Mouse (Mus musculus) liver, embryonic 14.5 days (tissue): ENCODE measurements around the gene Gabra2. TPM values are rescaled to one million over a fixed set of nuclear protein-coding genes. Genes with fewer than 3 reads are reported as not detected.

Experiments used
- ATAC-seq: fragments of 200-750 bp; cut with Nextera tagmentation; 2 replicates; pipeline ENCODE4 v1.8.0; 2017; ENCODE audit warnings: moderate number of reproducible peaks, mild to moderate bottlenecking, moderate library complexity; ENCODE audit not compliant: insufficient read depth
- DNase-seq, 3 experiments: peaks; one replicate each; pipeline ENCODE4 v3.0.0-alpha.2; 2012 to 2013; ENCODE audit warnings: low read depth in 3 of 3, low spot score in 3 of 3
- H3K27ac ChIP-seq: fragments of 300-500 bp; sonication (generic); 2 replicates; pipeline ENCODE4 v1.5.1; 2014; ENCODE audit warnings: moderate library complexity, mild to moderate bottlenecking, control low read depth, inconsistent platforms
- H3K27me3 ChIP-seq: fragments of 300-500 bp; sonication (generic); 2 replicates; pipeline ENCODE4 v1.6.1; 2014; ENCODE audit warnings: mild to moderate bottlenecking, low read length, moderate library complexity; ENCODE audit not compliant: control insufficient read depth, insufficient read depth
- H3K36me3 ChIP-seq: fragments of 300-500 bp; sonication (generic); replicated peaks from 2 replicates; pipeline ENCODE4 v1.6.1; 2014; ENCODE audit warnings: low read depth; ENCODE audit not compliant: control insufficient read depth, insufficient read depth
- H3K4me1 ChIP-seq, 2 experiments: fragments of 200-500 bp in 1 of 2; fragments of 300-500 bp in 1 of 2; sonication (generic) in 1 of 2; replicated peaks; 2 replicates each; pipeline ENCODE4 v1.6.1; 2012 to 2014; ENCODE audit warnings: antibody characterized with exemption in 1 of 2, inconsistent platforms in 1 of 2, low read length in 1 of 2; ENCODE audit not compliant: control insufficient read depth in 2 of 2, insufficient read depth in 2 of 2
- H3K4me2 ChIP-seq: fragments of 300-500 bp; sonication (generic); 2 replicates; pipeline ENCODE4 v1.6.1; 2014; ENCODE audit warnings: low read depth, mild to moderate bottlenecking, control low read depth, moderate library complexity
- H3K4me3 ChIP-seq, 2 experiments: fragments of 200-500 bp in 1 of 2; fragments of 300-500 bp in 1 of 2; sonication (generic) in 1 of 2; 2 replicates each; pipeline ENCODE4 v1.5.1; 2012 to 2014; ENCODE audit warnings: low read depth in 2 of 2, low read length in 2 of 2, mild to moderate bottlenecking in 2 of 2, control low read depth in 1 of 2, inconsistent platforms in 1 of 2, moderate library complexity in 1 of 2; ENCODE audit not compliant: insufficient read depth in 1 of 2
- H3K9ac ChIP-seq: fragments of 300-500 bp; sonication (generic); replicated peaks from 2 replicates; pipeline ENCODE4 v1.6.1; 2014; ENCODE audit warnings: mild to moderate bottlenecking, control low read depth, moderate library complexity
- H3K9me3 ChIP-seq: fragments of 300-500 bp; sonication (generic); 2 replicates; pipeline ENCODE4 v1.6.1; 2016; ENCODE audit warnings: low read length, mixed read lengths; ENCODE audit not compliant: control insufficient read depth
- CTCF ChIP-seq: IDR thresholded peaks from 2 replicates; pipeline ENCODE4 v1.5.1; 2016; ENCODE audit warnings: antibody characterized with exemption, low read depth, control low read depth
- EP300 ChIP-seq: IDR thresholded peaks from 2 replicates; pipeline ENCODE4 v1.6.1; 2016; ENCODE audit warnings: antibody characterized with exemption, low read depth
- WGBS: fragments of 180-500 bp; shearing (Covaris S2); extraction: QIAGEN DNeasy Blood & Tissue Kit; methylation state at CpG from one replicate; pipeline ENCODE4 v1.1.7; 2014; ENCODE audit not compliant: insufficient replicate concordance; 5-methylcytosine and 5-hydroxymethylcytosine counted together
- polyA plus RNA-seq, 2 experiments: library from polyadenylated mRNA; depleted of rRNA in 1 of 2; stranded (reverse) in 1 of 2; unstranded in 1 of 2; fragments of >200 nt; fragmentation: Nextera tagmentation in 1 of 2; extraction: Ambion mirVana in 1 of 2; gene quantifications; 2 replicates each; pipeline versions ENCODE4 v1.2.1 to v1.2.3; 2012 to 2014

Gabra2 gene
- polyA plus RNA-seq (2012; rRNA removed) (0.01 and 0.05 TPM in 2 replicates), polyA plus RNA-seq (2014; fragmentation: Nextera tagmentation; extraction: Ambion mirVana) (not detected in 2 replicates)

GRCm38 (mm10) chr5:71095725-71096607 is at the start of gene Gabra2:
Gabra2 (minus strand) TSS chr5:71095849.
- Histone ChIP-seq H3K27ac (no peak within 1 kb of the TSS), H3K9ac (no peak within 1 kb of the TSS), H3K9me3 (no peaks in the 10 kb centered on the region), H3K4me3 (peak within 1 kb of the TSS in 1 of 2 experiments; percentile 15; a peak in 1 of 4 replicates), H3K27me3 (peaks cover 3% of the 10 kb centered on the region), H3K4me1 (no peaks in the 10 kb centered on the region), H3K36me3 (no peaks in the 10 kb centered on the region), H3K4me2 (peak within 1 kb of the TSS; percentile 25; the same call in 1 of the 2 replicates)
- 2% methylated on average over 54 of the region's 55 CpGs for WGBS
- ATAC-seq (no peak), DNase-seq (no peak)
- no peak for TF ChIP-seq CTCF
- no peak for TF ChIP-seq EP300

DNA sequence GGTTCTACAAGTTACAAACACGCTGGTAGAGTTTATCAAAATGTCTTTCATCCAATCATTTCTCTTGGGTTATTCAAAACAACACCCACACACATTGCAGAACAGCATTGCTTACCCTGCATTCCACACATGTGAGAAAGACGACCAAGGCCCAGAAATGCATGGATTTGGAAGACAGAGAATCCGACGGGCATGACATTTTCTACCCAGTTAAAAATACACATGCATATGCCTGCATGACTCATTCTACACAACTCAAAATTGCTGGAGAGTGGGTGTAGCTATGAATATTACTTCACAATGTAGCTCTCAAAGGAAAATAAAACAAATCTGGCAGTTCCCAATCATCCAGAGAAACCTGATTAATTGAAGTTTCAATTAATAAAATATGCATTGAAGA is 41.0 kb upstream of the Gabra2 start:
- H3K27me3 ChIP-seq: no peaks in the 10 kb centered on the region
- no peaks in the 10 kb centered on the region for H3K36me3 ChIP-seq
- ATAC-seq (no peak), DNase-seq (no peak)
- WGBS: 48% methylated on average over 4 of the region's 4 CpGs
- H3K4me2 ChIP-seq: no peak overlapping the region
- no peak overlapping the region for H3K27ac ChIP-seq
- H3K4me1 ChIP-seq: no peaks in the 10 kb centered on the region
- H3K9ac ChIP-seq: no peak overlapping the region
- H3K9me3 ChIP-seq: no peaks in the 10 kb centered on the region
- no peak for TF ChIP-seq CTCF
- no peak for TF ChIP-seq EP300
- H3K4me3 ChIP-seq: no peak overlapping the region

DNA sequence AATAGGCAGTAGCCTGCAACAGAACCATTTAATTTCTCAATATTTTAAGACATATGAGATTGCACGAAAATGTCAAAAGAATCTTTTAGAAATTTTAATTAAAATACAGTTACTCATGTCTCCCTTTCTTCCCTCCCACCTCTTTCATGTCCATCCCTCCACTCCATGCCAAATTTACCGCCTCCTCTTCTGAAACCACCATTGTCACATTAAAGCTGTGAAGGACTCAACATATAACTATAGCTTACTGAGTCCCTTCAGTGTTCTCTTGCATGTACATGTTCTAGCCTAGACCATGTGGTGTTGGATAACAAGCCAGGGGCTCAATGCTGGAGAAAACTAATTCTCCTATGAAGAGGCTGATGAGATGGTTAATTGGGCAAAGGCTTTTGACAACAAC is 40.2 kb upstream of the Gabra2 start:
- H3K27ac ChIP-seq: no peak overlapping the region
- H3K9me3 ChIP-seq: no peaks in the 10 kb centered on the region
- no peaks in the 10 kb centered on the region for H3K36me3 ChIP-seq
- H3K4me2 ChIP-seq: no peak overlapping the region
- WGBS: 55% methylated on average over 2 of the region's 2 CpGs
- TF ChIP-seq EP300 (no peak), CTCF (no peak)
- H3K9ac ChIP-seq: no peak overlapping the region
- ATAC-seq: no peak
- H3K4me3 ChIP-seq: no peak overlapping the region
- no peaks in the 10 kb centered on the region for H3K27me3 ChIP-seq
- no peak for DNase-seq
- no peaks in the 10 kb centered on the region for H3K4me1 ChIP-seq

DNA sequence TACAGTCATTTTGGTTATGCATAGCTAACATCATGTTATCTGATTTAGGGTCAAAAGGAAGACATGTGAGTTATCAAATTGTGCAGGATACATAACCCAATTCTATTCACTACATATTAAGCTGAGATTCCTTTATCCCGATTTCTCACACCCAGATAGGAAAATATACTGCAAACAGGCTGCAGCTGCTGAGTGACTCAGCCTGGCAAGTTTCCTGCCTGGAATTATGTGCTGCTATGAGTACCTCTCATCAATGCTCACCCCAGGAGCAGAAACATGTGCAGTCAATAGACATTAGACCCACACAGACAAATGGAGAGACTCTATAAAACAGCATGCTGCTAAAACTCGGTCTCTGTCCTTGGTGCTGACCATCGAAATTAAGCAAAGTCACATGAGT is 32.1 kb upstream of the Gabra2 start:
- no peaks in the 10 kb centered on the region for H3K9me3 ChIP-seq
- no peak for TF ChIP-seq CTCF
- no peak for TF ChIP-seq EP300
- no peaks in the 10 kb centered on the region for H3K36me3 ChIP-seq
- DNase-seq (no peak), ATAC-seq (no peak)
- WGBS: 50% methylated on average over 3 of the region's 3 CpGs
- no peaks in the 10 kb centered on the region for H3K27me3 ChIP-seq
- no peak overlapping the region for H3K27ac ChIP-seq
- H3K4me2 ChIP-seq: no peak overlapping the region
- no peak overlapping the region for H3K9ac ChIP-seq
- no peak overlapping the region for H3K4me3 ChIP-seq
- no peaks in the 10 kb centered on the region for H3K4me1 ChIP-seq

DNA sequence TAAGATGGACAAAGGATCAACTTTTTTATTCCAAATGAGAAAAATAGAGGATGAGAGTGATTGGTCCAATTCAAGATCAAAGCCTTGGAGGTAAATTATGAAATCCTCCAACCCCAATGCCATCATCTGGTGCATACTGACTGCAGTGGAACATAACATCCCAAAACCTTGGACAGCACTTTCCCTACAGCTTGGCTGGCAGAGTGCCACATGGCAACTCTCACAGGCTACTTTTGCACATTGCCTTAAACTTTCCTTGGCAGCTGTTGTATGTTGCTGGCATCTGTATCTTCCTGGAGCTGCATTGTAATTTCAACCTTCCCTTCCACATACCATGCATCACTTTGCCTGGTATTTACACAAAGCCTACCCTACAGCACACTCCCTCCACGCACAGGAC is 19.6 kb upstream of the Gabra2 start:
- no peaks in the 10 kb centered on the region for H3K27me3 ChIP-seq
- WGBS: 26% methylated on average over 1 of the region's 1 CpGs
- no peak for ATAC-seq
- H3K4me2 ChIP-seq: no peak overlapping the region
- no peak for DNase-seq
- no peak overlapping the region for H3K4me3 ChIP-seq
- H3K27ac ChIP-seq: no peak overlapping the region
- no peak overlapping the region for H3K9ac ChIP-seq
- no peaks in the 10 kb centered on the region for H3K9me3 ChIP-seq
- no peak for TF ChIP-seq EP300
- no peak for TF ChIP-seq CTCF
- H3K4me1 ChIP-seq: no peaks in the 10 kb centered on the region
- H3K36me3 ChIP-seq: no peaks in the 10 kb centered on the region
